Mouse (Mus musculus) liver, embryonic 15.5 days (tissue): ENCODE data around the gene Vwa1. TPM values are rescaled to one million over a fixed set of nuclear protein-coding genes. Genes with fewer than 3 reads are reported as not detected.
A peak's percentile ranks its signal among the peaks of the same experiment; 100 is the strongest.
"Not testable (repeated sequence)": the region's sequence is repeated elsewhere in the genome, so short reads cannot be mapped to it uniquely, and the experiment has no call there.

Experiments
- ATAC-seq: fragments of 200-750 bp; cut with Nextera tagmentation; 2 replicates; pipeline ENCODE4 v1.8.0; 2017; ENCODE audit warnings: moderate number of reproducible peaks, mild to moderate bottlenecking, moderate library complexity; ENCODE audit not compliant: insufficient read depth
- H3K27ac ChIP-seq: fragments of 300-500 bp; sonication (generic); replicated peaks from 2 replicates; pipeline ENCODE4 v1.5.1; 2015; ENCODE audit warnings: mild to moderate bottlenecking, inconsistent platforms
- H3K27me3 ChIP-seq: fragments of 300-500 bp; sonication (generic); 2 replicates; pipeline ENCODE4 v1.6.1; 2015; ENCODE audit warnings: mild to moderate bottlenecking, inconsistent platforms
- H3K36me3 ChIP-seq: fragments of 300-500 bp; sonication (generic); replicated peaks from 2 replicates; pipeline ENCODE4 v1.6.1; 2015; ENCODE audit warnings: moderate library complexity, mild to moderate bottlenecking, inconsistent platforms
- H3K4me1 ChIP-seq: fragments of 300-500 bp; sonication (generic); replicated peaks from 2 replicates; pipeline ENCODE4 v1.6.1; 2015; ENCODE audit warnings: inconsistent platforms
- H3K4me2 ChIP-seq: fragments of 300-500 bp; sonication (generic); 2 replicates; pipeline ENCODE4 v1.6.1; 2015; ENCODE audit warnings: moderate library complexity, mild to moderate bottlenecking, inconsistent platforms
- H3K4me3 ChIP-seq: fragments of 300-500 bp; sonication (generic); replicated peaks from 2 replicates; pipeline ENCODE4 v1.5.1; 2015; ENCODE audit warnings: mild to moderate bottlenecking, inconsistent platforms
- H3K9ac ChIP-seq: fragments of 300-500 bp; sonication (generic); 2 replicates; pipeline ENCODE4 v1.6.1; 2015; ENCODE audit warnings: moderate library complexity, mild to moderate bottlenecking, inconsistent platforms
- H3K9me3 ChIP-seq: fragments of 300-500 bp; sonication (generic); replicated peaks from 2 replicates; pipeline ENCODE4 v1.6.1; 2016; ENCODE audit warnings: inconsistent platforms
- WGBS: fragments of 180-500 bp; shearing (Covaris S2); methylation state at CpG from one replicate; pipeline ENCODE4 v1.1.7; 2015; ENCODE audit warnings: mixed read lengths; ENCODE audit not compliant: insufficient replicate concordance; 5-methylcytosine and 5-hydroxymethylcytosine counted together
- polyA plus RNA-seq: library from polyadenylated mRNA; unstranded; fragments of >200 nt; fragmentation: Nextera tagmentation; extraction: Ambion mirVana; gene quantifications from 2 replicates; pipeline ENCODE4 v1.2.1, GENCODE M21; 2015

Gene Vwa1
- polyA plus RNA-seq, 1 experiment from 2014 or later, result 0.33 TPM

GRCm38 (mm10) chr4:155744474-155744873 lies 30.0 kb downstream of the Vwa1 start:
- Histone ChIP-seq H3K27me3 (no peaks in the 10 kb centered on the region), H3K4me3 (no peak overlapping the region), H3K27ac (no peak overlapping the region), H3K9me3 (no peaks in the 10 kb centered on the region), H3K9ac (no peak overlapping the region), H3K36me3 (peaks cover 95% of the 10 kb centered on the region), H3K4me2 (no peak overlapping the region), H3K4me1 (no peaks in the 10 kb centered on the region)
- WGBS, result 78% methylated on average over 8 of the region's 8 CpGs
- ATAC-seq, result no peak

- no peak overlapping the region for H3K4me3 ChIP-seq
- no peak overlapping the region for H3K27ac ChIP-seq
- no peak overlapping the region for H3K4me2 ChIP-seq
- no peaks in the 10 kb centered on the region for H3K9me3 ChIP-seq
- peaks cover 77% of the 10 kb centered on the region for H3K36me3 ChIP-seq
- 77% methylated on average over 5 of the region's 5 CpGs for WGBS
- H3K9ac ChIP-seq, result no peak overlapping the region
- ATAC-seq, result no peak
- H3K4me1 ChIP-seq, result no peaks in the 10 kb centered on the region
- no peaks in the 10 kb centered on the region for H3K27me3 ChIP-seq
Observed at GRCm38 (mm10) chr4:155742684-155743083, 31.8 kb downstream of the Vwa1 start.

- H3K9ac ChIP-seq, H3K4me1 ChIP-seq, H3K4me2 ChIP-seq, ATAC-seq, H3K27ac ChIP-seq, H3K4me3 ChIP-seq, H3K27me3 ChIP-seq, H3K9me3 ChIP-seq: not testable (repeated sequence)
- H3K36me3 ChIP-seq, result peaks cover 58% of the 10 kb centered on the region
- 81% methylated on average over 10 of the region's 10 CpGs for WGBS
Observed at GRCm38 (mm10) chr4:155740681-155741080, 33.8 kb downstream of the Vwa1 start.

GRCm38 (mm10) chr4:155739741-155740636 lies 34.5 kb downstream of the Vwa1 start:
- H3K9me3 ChIP-seq, result no peaks in the 10 kb centered on the region
- 76% methylated on average over 37 of the region's 37 CpGs for WGBS
- 0 out of 2 replicates have a peak, but pooled peaks cover 6% of the 10 kb centered on the region for H3K27me3 ChIP-seq
- H3K4me1 ChIP-seq, result peaks cover 11% of the 10 kb centered on the region
- H3K36me3 ChIP-seq, result peaks cover 51% of the 10 kb centered on the region
- H3K27ac ChIP-seq, result no peak overlapping the region
- no peak overlapping the region for H3K9ac ChIP-seq
- no peak overlapping the region for H3K4me3 ChIP-seq
- ATAC-seq, result no peak
- H3K4me2 ChIP-seq, result no peak overlapping the region

GRCm38 (mm10) chr4:155739152-155739551 lies 35.3 kb downstream of the Vwa1 start:
- H3K27me3 ChIP-seq, result 0 out of 2 replicates have a peak, but pooled peaks cover 6% of the 10 kb centered on the region
- H3K36me3 ChIP-seq, result peaks cover 42% of the 10 kb centered on the region
- no peak overlapping the region for H3K4me3 ChIP-seq
- no peak overlapping the region for H3K4me2 ChIP-seq
- ATAC-seq, result no peak
- peaks cover 19% of the 10 kb centered on the region for H3K4me1 ChIP-seq
- 70% methylated on average over 6 of the region's 6 CpGs for WGBS
- no peak overlapping the region for H3K9ac ChIP-seq
- no peaks in the 10 kb centered on the region for H3K9me3 ChIP-seq
- no peak overlapping the region for H3K27ac ChIP-seq

- Histone ChIP-seq H3K9ac (no peak overlapping the region), H3K4me2 (no peak overlapping the region), H3K27ac (no peak overlapping the region), H3K27me3 (0 out of 2 replicates have a peak, but pooled peaks cover 6% of the 10 kb centered on the region), H3K4me1 (peaks cover 25% of the 10 kb centered on the region), H3K9me3 (no peaks in the 10 kb centered on the region), H3K4me3 (no peak overlapping the region), H3K36me3 (peaks cover 33% of the 10 kb centered on the region)
- no peak for ATAC-seq
- 53% methylated on average over 8 of the region's 8 CpGs for whole genome bisulfite sequencing
Observed at GRCm38 (mm10) chr4:155738262-155738661, 36.2 kb downstream of the Vwa1 start.

- H3K9ac ChIP-seq, result no peak overlapping the region
- 85% methylated on average over 5 of the region's 5 CpGs for WGBS
- peaks cover 27% of the 10 kb centered on the region for H3K4me1 ChIP-seq
- H3K4me2 ChIP-seq, result 0 out of 2 replicates have a peak overlapping the region, but pooled peaks have one; percentile 94
- H3K27me3 ChIP-seq, result 0 out of 2 replicates have a peak, but pooled peaks cover 6% of the 10 kb centered on the region
- no peak overlapping the region for H3K27ac ChIP-seq
- no peak overlapping the region for H3K4me3 ChIP-seq
- no peak for ATAC-seq
- no peaks in the 10 kb centered on the region for H3K9me3 ChIP-seq
- peaks cover 32% of the 10 kb centered on the region for H3K36me3 ChIP-seq
Observed at GRCm38 (mm10) chr4:155736421-155736820, 38.1 kb downstream of the Vwa1 start.

- Histone ChIP-seq H3K9ac (peak overlapping the region; percentile 62; the same call in 1 of the 2 replicates), H3K4me3 (peak overlapping the region; percentile 78), H3K4me2 (peak overlapping the region; percentile 94), H3K9me3 (no peaks in the 10 kb centered on the region), H3K27me3 (0 out of 2 replicates have a peak, but pooled peaks cover 6% of the 10 kb centered on the region), H3K27ac (no peak overlapping the region), H3K36me3 (peaks cover 25% of the 10 kb centered on the region), H3K4me1 (peaks cover 27% of the 10 kb centered on the region)
- no peak for ATAC-seq
- 70% methylated on average over 5 of the region's 5 CpGs for WGBS
Observed at GRCm38 (mm10) chr4:155735788-155736187, 38.7 kb downstream of the Vwa1 start.

- H3K27me3 ChIP-seq, result 0 out of 2 replicates have a peak, but pooled peaks cover 6% of the 10 kb centered on the region
- under 1% methylated on average over 71 of the region's 79 CpGs for WGBS
- peaks cover 27% of the 10 kb centered on the region for H3K4me1 ChIP-seq
- H3K36me3 ChIP-seq, result peaks cover 19% of the 10 kb centered on the region
- H3K9me3 ChIP-seq, result no peaks in the 10 kb centered on the region
- peak; percentile 65 for ATAC-seq
- H3K9ac ChIP-seq, result peak overlapping the region; percentile 62
- peak overlapping the region; percentile 78 for H3K4me3 ChIP-seq
- peak overlapping the region; percentile 61 for H3K27ac ChIP-seq
- H3K4me2 ChIP-seq, result peak overlapping the region; percentile 94
Observed at GRCm38 (mm10) chr4:155734951-155735702, 39.4 kb downstream of the Vwa1 start.

GRCm38 (mm10) chr4:155734350-155734941 lies 40.1 kb downstream of the Vwa1 start, which contains the start of gene Tmem240:
Gene Tmem240, plus strand, starts transcription at chr4:155734800.
- peak within 1 kb of the TSS; percentile 62 for H3K9ac ChIP-seq
- H3K4me2 ChIP-seq, result peak within 1 kb of the TSS; percentile 94
- H3K4me1 ChIP-seq, result peaks cover 27% of the 10 kb centered on the region
- peak within 1 kb of the TSS; percentile 78 for H3K4me3 ChIP-seq
- ATAC-seq, result peak; percentile 83
- 0 out of 2 replicates have a peak, but pooled peaks cover 6% of the 10 kb centered on the region for H3K27me3 ChIP-seq
- under 1% methylated on average over 35 of the region's 35 CpGs for WGBS
- no peaks in the 10 kb centered on the region for H3K9me3 ChIP-seq
- peak within 1 kb of the TSS; percentile 61 for H3K27ac ChIP-seq
- peaks cover 15% of the 10 kb centered on the region for H3K36me3 ChIP-seq
